Mouse (Mus musculus) spleen, postnatal 36 days (tissue): ENCODE data around the gene Tnnt3.

Experiments
- DNase-seq, 2 experiments: peaks; one replicate each; pipeline ENCODE4 v3.0.0; 2022; ENCODE audit warnings: low spot score in 2 of 2, mixed read lengths in 1 of 2

Tnnt3 gene

GRCm38 (mm10) chr7:142564955-142565643, 66.5 kb downstream of the Tnnt3 start:
- DNase-seq = no peak
